Mouse (Mus musculus): ENCODE results near the gene Gm21970. TPM values are rescaled to one million over a fixed set of nuclear protein-coding genes. Genes with fewer than 3 reads are reported as not detected.
A peak's percentile ranks its signal among the peaks of the same experiment; 100 is the strongest.
"Not testable (repeated sequence)": the region's sequence is repeated elsewhere in the genome, so short reads cannot be mapped to it uniquely, and the experiment has no call there.

Gm21970 gene
- polyA plus RNA-seq, 1 experiment = not detected

DNA sequence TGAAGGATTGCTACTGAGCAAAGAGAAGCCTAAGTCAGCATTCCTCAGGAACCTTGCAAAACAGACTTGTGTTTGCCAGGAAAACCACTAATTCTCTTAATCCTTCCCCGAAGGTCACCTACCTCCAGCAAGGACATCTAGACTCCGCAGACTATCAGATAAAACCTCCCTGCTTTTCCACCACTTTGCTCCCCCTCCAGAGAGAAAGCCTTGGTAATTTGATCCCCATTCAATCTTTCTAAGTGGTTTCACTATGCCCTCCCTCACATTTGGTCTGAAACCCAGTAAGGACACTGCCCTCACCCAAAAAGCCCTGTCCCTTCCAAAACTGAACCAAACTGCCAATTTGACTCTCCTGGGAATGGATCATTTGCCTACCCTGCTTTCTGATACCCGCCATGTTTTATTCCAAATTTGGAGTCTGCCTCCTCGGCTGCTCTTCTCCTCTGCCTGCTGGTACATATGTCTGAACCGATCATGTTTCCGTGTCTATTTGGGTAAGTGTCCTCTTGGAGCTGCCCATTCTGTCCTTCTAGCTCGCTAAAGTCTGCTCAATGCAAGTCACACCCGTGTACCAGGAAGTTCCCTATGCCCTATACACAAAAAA, 36.8 kb downstream of the Gm21970 start:
- Histone ChIP-seq H3K4me1 (ENCODE audit: control insufficient read depth, insufficient read depth, low read length) (no peaks in the 10 kb centered on the region), H3K27ac (ENCODE audit: insufficient read depth, low read length) (no peak overlapping the region), H3K4me3 (ENCODE audit: insufficient read depth, low read length) (no peak overlapping the region)
- no peak for TF ChIP-seq CTCF (IDR thresholded peaks at IDR 0.05; ENCODE audit: borderline replicate concordance, insufficient read depth, low read length)
- TF ChIP-seq POLR2A (IDR thresholded peaks at IDR 0.05; ENCODE audit: low read depth, low read length) = no peak

DNA sequence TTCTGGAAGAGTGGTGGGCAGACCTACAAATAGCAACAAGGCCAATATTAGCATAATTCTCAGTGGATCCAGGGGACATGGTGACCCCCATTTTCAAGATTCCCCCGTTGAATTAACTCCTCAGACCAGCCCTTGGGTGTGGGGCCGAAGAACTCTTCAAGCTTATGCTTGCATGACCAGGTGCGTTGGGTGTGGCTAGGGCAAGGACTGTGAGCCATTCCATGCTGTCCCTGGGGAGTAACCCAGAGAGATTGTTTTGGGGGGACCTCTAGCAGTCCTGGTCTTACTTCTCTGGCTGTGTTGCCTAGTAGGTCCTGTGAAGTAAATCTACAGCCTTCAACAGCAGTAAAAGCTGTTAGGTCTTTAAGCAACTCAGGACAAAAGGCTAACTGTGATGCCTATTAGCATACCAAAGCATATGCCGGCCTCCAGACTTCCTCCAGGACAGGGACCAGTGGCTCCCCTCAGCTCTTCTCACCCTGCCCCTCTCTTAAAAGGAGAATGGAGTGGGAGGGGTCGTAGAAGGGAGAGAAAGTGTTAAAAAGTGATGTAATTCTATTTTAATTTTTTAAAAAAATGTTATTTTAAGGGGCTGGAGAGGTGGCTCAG, 41.3 kb downstream of the Gm21970 start:
- no peak overlapping the region for H3K4me3 ChIP-seq (ENCODE audit: insufficient read depth, low read length)
- TF ChIP-seq POLR2A (IDR thresholded peaks at IDR 0.05; ENCODE audit: low read depth, low read length) = no peak
- no peak for TF ChIP-seq CTCF (IDR thresholded peaks at IDR 0.05; ENCODE audit: borderline replicate concordance, insufficient read depth, low read length)
- H3K4me1 ChIP-seq (ENCODE audit: control insufficient read depth, insufficient read depth, low read length) = no peaks in the 10 kb centered on the region
- no peak overlapping the region for H3K27ac ChIP-seq (ENCODE audit: insufficient read depth, low read length)

DNA sequence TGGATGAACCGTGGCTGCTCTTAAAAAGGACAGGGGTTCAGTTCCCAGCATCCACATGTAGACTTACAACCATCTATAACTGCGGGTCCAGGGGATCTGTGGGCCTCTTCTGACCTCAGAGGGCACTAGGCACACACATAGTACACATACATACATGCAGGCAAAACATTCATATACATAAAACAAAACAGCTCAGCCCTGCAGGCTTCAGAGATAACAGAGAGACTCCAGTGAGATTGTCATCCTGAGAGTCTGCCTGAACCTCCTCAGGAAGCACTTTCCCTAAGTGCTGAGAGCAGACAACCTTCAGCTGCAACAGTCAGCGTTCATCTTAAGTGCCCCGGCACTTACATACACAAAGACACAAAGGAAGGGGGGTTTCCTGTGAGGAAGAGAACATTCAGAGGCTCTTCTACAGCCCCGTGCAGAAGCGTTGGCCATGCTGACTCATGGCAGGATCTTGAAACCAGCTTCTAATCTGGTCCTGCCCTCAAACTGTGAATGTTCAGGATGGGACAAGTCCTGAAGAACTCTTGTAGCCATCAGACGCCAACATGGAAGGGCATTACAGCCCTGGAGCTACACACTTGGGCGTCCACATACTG, 41.9 kb downstream of the Gm21970 start:
- no peak for TF ChIP-seq CTCF (IDR thresholded peaks at IDR 0.05; ENCODE audit: borderline replicate concordance, insufficient read depth, low read length)
- no peak for TF ChIP-seq POLR2A (IDR thresholded peaks at IDR 0.05; ENCODE audit: low read depth, low read length)
- no peak overlapping the region for H3K27ac ChIP-seq (ENCODE audit: insufficient read depth, low read length)
- no peak overlapping the region for H3K4me3 ChIP-seq (ENCODE audit: insufficient read depth, low read length)
- H3K4me1 ChIP-seq (ENCODE audit: control insufficient read depth, insufficient read depth, low read length) = no peaks in the 10 kb centered on the region

DNA sequence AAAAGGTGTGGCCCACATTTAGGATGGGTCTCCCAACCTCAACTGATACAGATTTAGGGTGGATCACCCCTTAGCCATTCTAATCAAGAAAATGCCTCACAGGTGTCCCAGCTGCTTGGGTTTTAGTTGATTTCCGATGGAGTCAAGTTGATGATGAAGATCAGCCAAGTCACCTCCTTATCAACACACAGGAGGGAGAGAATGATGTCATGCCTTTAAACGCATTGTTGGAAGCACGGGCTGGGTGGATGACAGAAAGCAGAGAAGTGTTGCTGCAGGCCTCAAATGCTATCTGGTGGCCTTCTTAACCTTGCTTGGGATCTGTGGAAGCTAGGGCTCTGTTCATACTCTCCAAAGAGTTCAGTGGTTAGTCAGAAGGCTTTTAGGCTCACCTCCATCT, 42.6 kb downstream of the Gm21970 start:
- Histone ChIP-seq H3K4me3 (ENCODE audit: insufficient read depth, low read length) (no peak overlapping the region), H3K27ac (ENCODE audit: insufficient read depth, low read length) (no peak overlapping the region), H3K4me1 (ENCODE audit: control insufficient read depth, insufficient read depth, low read length) (no peaks in the 10 kb centered on the region)
- TF ChIP-seq POLR2A (IDR thresholded peaks at IDR 0.05; ENCODE audit: low read depth, low read length) (no peak), CTCF (IDR thresholded peaks at IDR 0.05; ENCODE audit: borderline replicate concordance, insufficient read depth, low read length) (no peak)

DNA sequence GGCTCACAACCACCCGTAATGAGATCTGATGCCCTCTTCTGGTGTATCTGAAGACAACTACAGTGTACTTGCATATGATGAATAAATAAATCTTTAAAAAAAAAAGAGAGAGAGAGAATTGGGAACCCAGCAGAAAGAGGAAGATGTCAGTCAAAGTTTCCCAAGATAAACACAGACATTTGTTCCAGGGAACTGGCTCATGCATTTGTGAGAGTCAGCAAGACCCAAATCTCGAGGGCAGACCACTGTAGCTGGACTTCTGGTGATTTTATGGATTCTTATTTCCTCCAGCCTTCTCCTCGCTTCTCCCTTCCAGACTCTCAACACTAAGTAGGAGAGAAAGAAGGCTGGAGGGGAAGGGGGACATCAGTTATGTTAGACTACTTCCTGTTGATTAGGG, 46.6 kb downstream of the Gm21970 start:
- H3K27ac ChIP-seq (ENCODE audit: insufficient read depth, low read length) = no peak overlapping the region
- H3K4me1 ChIP-seq (ENCODE audit: control insufficient read depth, insufficient read depth, low read length) = no peaks in the 10 kb centered on the region
- TF ChIP-seq CTCF (IDR thresholded peaks at IDR 0.05; ENCODE audit: borderline replicate concordance, insufficient read depth, low read length) = no peak
- no peak for TF ChIP-seq POLR2A (IDR thresholded peaks at IDR 0.05; ENCODE audit: low read depth, low read length)
- H3K4me3 ChIP-seq (ENCODE audit: insufficient read depth, low read length) = no peak overlapping the region

DNA sequence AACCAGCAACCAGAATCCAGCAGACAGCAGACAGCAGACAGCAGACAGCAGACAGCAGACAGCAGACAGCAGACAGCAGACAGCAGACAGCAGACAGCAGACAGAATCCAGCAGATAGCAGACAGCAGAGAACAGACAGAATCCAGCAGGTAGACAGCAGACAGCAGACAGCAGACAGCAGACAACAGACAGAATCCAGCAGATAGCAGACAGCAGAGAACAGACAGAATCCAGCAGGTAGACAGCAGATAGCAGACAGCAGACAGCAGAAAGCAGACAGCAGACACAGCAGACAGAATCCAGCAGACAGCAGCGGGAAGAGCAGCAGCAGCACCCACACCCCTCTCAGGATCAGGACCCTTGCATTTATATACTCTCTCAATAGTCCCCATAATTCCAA, 47.1 kb downstream of the Gm21970 start:
- not testable (repeated sequence) for H3K4me1 ChIP-seq (ENCODE audit: control insufficient read depth, insufficient read depth, low read length); H3K4me3 ChIP-seq (ENCODE audit: insufficient read depth, low read length); H3K27ac ChIP-seq (ENCODE audit: insufficient read depth, low read length)

DNA sequence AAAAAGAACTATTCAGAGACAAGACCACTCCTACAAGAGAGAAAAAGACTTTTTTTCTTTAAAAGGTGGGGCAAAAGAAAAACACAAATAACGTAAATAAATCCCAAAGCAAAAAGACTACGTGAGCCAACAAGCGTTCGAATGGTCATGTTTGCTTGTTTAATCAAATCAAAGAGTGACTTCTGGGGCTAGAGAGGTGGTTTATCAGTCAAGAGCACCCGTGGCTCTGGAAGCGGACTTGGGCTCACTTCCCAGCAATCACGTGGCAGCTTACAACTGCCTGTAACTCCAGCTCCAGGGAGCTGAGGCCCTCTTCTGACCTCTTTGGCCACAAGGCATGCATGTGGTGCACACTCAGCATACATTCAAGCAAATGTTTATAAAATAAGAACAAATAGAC, 49.8 kb downstream of the Gm21970 start:
- Histone ChIP-seq H3K4me3 (ENCODE audit: insufficient read depth, low read length) (no peak overlapping the region), H3K27ac (ENCODE audit: insufficient read depth, low read length) (no peak overlapping the region), H3K4me1 (ENCODE audit: control insufficient read depth, insufficient read depth, low read length) (no peaks in the 10 kb centered on the region)
- TF ChIP-seq CTCF (IDR thresholded peaks at IDR 0.05; ENCODE audit: borderline replicate concordance, insufficient read depth, low read length) (peak; percentile 20; the same call in 1 of the 2 replicates), POLR2A (IDR thresholded peaks at IDR 0.05; ENCODE audit: low read depth, low read length) (no peak)

DNA sequence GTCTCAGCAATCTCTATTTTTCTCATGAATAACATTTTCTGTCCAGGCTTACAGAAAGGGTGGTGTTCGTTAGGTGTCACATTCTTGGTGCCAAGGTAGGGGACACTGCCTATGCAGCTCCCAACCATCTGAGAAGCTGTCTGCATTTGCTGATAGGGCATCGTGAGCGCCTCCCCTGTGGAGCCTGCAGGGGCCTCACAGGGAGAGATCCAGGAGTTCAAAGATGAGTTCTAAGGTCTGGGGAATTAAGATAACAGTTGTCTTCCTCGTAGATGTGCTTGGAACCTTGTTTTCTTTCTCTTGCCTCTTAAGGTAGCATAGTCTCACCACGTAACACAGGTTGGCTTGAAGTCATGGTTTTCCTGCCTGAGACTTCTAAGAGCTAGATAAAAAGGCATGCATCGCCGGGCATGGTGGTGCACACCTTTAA, 50.3 kb downstream of the Gm21970 start:
- Histone ChIP-seq H3K27ac (ENCODE audit: insufficient read depth, low read length) (no peak overlapping the region), H3K4me3 (ENCODE audit: insufficient read depth, low read length) (no peak overlapping the region), H3K4me1 (ENCODE audit: control insufficient read depth, insufficient read depth, low read length) (no peaks in the 10 kb centered on the region)
- TF ChIP-seq POLR2A (IDR thresholded peaks at IDR 0.05; ENCODE audit: low read depth, low read length) (no peak), CTCF (IDR thresholded peaks at IDR 0.05; ENCODE audit: borderline replicate concordance, insufficient read depth, low read length) (no peak)

DNA sequence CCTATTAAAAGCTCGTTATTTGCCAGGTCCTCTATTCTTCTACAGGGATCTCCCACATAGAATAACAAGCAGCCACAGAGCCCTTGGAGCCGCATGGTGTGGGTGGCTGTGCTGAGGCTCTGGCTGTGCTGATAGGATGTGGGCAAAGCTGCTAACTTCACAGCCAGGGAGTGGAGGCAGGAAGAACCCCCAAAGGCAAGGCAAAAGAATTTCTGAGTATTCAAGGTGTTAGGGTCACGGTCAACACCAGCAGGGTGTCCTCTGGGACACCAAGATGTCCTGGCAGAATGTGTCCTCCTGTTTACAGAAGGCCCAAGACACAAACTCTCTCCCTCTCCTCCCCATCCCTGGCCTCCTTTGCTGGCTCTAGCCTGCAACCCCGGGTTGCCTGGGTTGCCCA, 50.9 kb downstream of the Gm21970 start:
- Histone ChIP-seq H3K27ac (ENCODE audit: insufficient read depth, low read length) (no peak overlapping the region), H3K4me1 (ENCODE audit: control insufficient read depth, insufficient read depth, low read length) (no peaks in the 10 kb centered on the region), H3K4me3 (ENCODE audit: insufficient read depth, low read length) (no peak overlapping the region)
- no peak for TF ChIP-seq POLR2A (IDR thresholded peaks at IDR 0.05; ENCODE audit: low read depth, low read length)

DNA sequence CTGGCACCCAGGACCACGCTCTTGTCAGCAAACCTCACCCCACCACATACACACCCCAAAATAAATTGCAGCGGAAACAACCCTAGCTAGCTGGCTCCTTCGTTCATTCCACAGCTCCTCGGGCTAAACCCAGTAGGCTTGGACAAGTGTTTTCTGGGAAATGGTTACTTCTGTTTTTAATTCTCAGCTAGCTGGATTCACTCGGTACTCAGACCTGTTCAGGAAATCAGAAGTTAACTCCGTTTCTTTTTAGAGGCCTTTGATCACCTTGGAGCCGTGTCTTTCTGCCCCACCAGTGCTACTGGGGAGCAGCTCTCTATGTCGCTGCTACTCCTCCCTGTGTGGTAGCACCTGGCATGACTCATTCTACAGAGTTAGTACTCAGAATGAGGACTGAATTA, 51.7 kb downstream of the Gm21970 start:
- no peak for TF ChIP-seq POLR2A (IDR thresholded peaks at IDR 0.05; ENCODE audit: low read depth, low read length)
- TF ChIP-seq CTCF (IDR thresholded peaks at IDR 0.05; ENCODE audit: borderline replicate concordance, insufficient read depth, low read length) = no peak
- H3K4me3 ChIP-seq (ENCODE audit: insufficient read depth, low read length) = no peak overlapping the region
- no peak overlapping the region for H3K27ac ChIP-seq (ENCODE audit: insufficient read depth, low read length)
- H3K4me1 ChIP-seq (ENCODE audit: control insufficient read depth, insufficient read depth, low read length) = no peaks in the 10 kb centered on the region
